In genomic region chr9:55283516-55283915, GRCm38 (mm10) we compare ENCODE assay signal across 7 mouse cellular contexts. TPM values are rescaled to one million over a fixed set of nuclear protein-coding genes. Genes with fewer than 3 reads are reported as not detected.
DNase-seq lines count a peak whose midpoint lies in the region; TF ChIP-seq lines count a peak whose summit lies in the region.

No protein-coding gene starts in this region.

- WGBS in bone marrow, adult 2 months, result under 1% methylated on average over 14 of the region's 14 CpGs
- WGBS in liver, adult 2 months, result 3% methylated on average over 14 of the region's 14 CpGs

- no peaks in the 10 kb centered on the region for H3K36me3 ChIP-seq in liver, adult 2 months (ENCODE audit: control insufficient read depth, insufficient read depth, low read length)
- no peaks in the 10 kb centered on the region for H3K36me3 ChIP-seq in splenic B cell, adult 2 months (ENCODE audit: control insufficient read depth, insufficient read depth, low read length, poor library complexity, severe bottlenecking)

- TF ChIP-seq CTCF in bone marrow, adult 2 months (IDR thresholded peaks at IDR 0.05; ENCODE audit: control insufficient read depth, insufficient read depth, low read length), result no peak
- no peak for TF ChIP-seq CTCF in liver, adult 2 months (IDR thresholded peaks at IDR 0.05; ENCODE audit: low read depth, low read length)

- peaks cover 1% of the 10 kb centered on the region; the same call in 1 of the 2 replicates for H3K4me1 ChIP-seq in bone marrow, adult 2 months (ENCODE audit: control insufficient read depth, insufficient read depth, low read length)
- peaks cover 8% of the 10 kb centered on the region for H3K4me1 ChIP-seq in liver, adult 2 months (ENCODE audit: control insufficient read depth, insufficient read depth, low read length)

- no peak overlapping the region; the same call in 1 of the 2 replicates for H3K27ac ChIP-seq in bone marrow, adult 2 months (ENCODE audit: control insufficient read depth, insufficient read depth, low read depth, low read length, poor library complexity)
- no peak overlapping the region for H3K27ac ChIP-seq in liver, adult 2 months (replicated peaks; ENCODE audit: insufficient read depth, low read depth, low read length)

- peak; percentile 82 for DNase-seq in R1 (ENCODE audit: low read depth, low spot score)
- peak; percentile 10 to 20 for DNase-seq in heart, postnatal 36 days
- DNase-seq in liver, adult 2 months (ENCODE audit: extremely low read depth, low read depth, low spot score), result peak; percentile 91
- DNase-seq in splenic B cell, adult 2 months (ENCODE audit: low read depth, low spot score), result peak; percentile 47
- DNase-seq in right cerebral cortex, postnatal 14 days, result no peak
- no peak for DNase-seq in frontal cortex, postnatal 14 days (ENCODE audit: low spot score in 2 of 2)

- H3K4me3 ChIP-seq in bone marrow, adult 2 months (replicated peaks; ENCODE audit: control insufficient read depth, low read depth, low read length), result peak overlapping the region; percentile 59
- 0 out of 2 replicates have a peak overlapping the region, but pooled peaks have one; percentile 48 for H3K4me3 ChIP-seq in liver, adult 2 months (ENCODE audit: insufficient read depth, low read depth, low read length)

- H3K9ac ChIP-seq in liver, adult 2 months (ENCODE audit: low read depth, low read length), result no peak overlapping the region

- H3K27me3 ChIP-seq in liver, adult 2 months (ENCODE audit: control insufficient read depth, insufficient read depth, low read length), result no peaks in the 10 kb centered on the region
- no peaks in the 10 kb centered on the region for H3K27me3 ChIP-seq in splenic B cell, adult 2 months (ENCODE audit: control insufficient read depth, insufficient read depth, low read length, poor library complexity, severe bottlenecking)

- intact Hi-C loops in heart, postnatal 36 days (cut with DNase I), result no loop called here

- no peaks in the 10 kb centered on the region for H3K79me2 ChIP-seq in liver, adult 2 months (ENCODE audit: control insufficient read depth, insufficient read depth, low read length)

- no peak for TF ChIP-seq POLR2A in bone marrow, adult 2 months (IDR thresholded peaks at IDR 0.05; ENCODE audit: borderline replicate concordance, control insufficient read depth, low read depth, low read length)
- TF ChIP-seq POLR2A in liver, adult 2 months (IDR thresholded peaks at IDR 0.05; ENCODE audit: extremely low read depth, insufficient read depth, low read length), result no peak

RNA-seq across cellular contexts. Expression of gene Nrg4, which starts 43.1 kb away (rescaled TPM):
- polyA plus RNA-seq in bone marrow, adult 2 months (2011; ENCODE audit: insufficient read depth, insufficient read length, low replicate concordance, missing spikeins), result 1.2 and 1.8 TPM in 2 replicates
- 1 to 10 TPM; 1.6 to 1.7 TPM for total RNA-seq in heart, postnatal 36 days (2021)
- 24.2 and 24.7 TPM in 2 replicates for total RNA-seq in liver, adult 2 months (2014; rRNA removed)
- 4.5 and 5.3 TPM in 2 replicates for polyA plus RNA-seq in liver, adult 2 months (2012; rRNA removed)

RNA-seq across cellular contexts. Expression of gene Tmem266, which starts 43.2 kb away (rescaled TPM):
- polyA plus RNA-seq in bone marrow, adult 2 months (2011; ENCODE audit: insufficient read depth, insufficient read length, low replicate concordance, missing spikeins), result not detected in 2 replicates
- 1 to 10 TPM; 1.8 to 2.4 TPM for total RNA-seq in heart, postnatal 36 days (2021)
- 1.5 TPM in 2 replicates for total RNA-seq in liver, adult 2 months (2014; rRNA removed)
- polyA plus RNA-seq in liver, adult 2 months (2012; rRNA removed), result 1.5 and 1.7 TPM in 2 replicates

Comparison
In these comparisons a context has a peak if more than half of its experiments do, and no peak if none do; other contexts are left out.
1. DNase-seq: peak in R1 (single experiment), heart, postnatal 36 days (2 of 2), liver, adult 2 months (single experiment) and splenic B cell, adult 2 months (single experiment); none in right cerebral cortex, postnatal 14 days (single experiment) and frontal cortex, postnatal 14 days (0 of 2).